Mouse (Mus musculus): ENCODE measurements at regions not wholly inside any gene's neighbourhood (a gene's known extent, or its start where the extent isn't known, plus 50 kb on each side); places are given as distances from the start of the nearest gene placed in this dataset.
A peak's percentile ranks its signal among the peaks of the same experiment; 100 is the strongest.
"Not testable (repeated sequence)": the region's sequence is repeated elsewhere in the genome, so short reads cannot be mapped to it uniquely, and the experiment has no call there.

DNA sequence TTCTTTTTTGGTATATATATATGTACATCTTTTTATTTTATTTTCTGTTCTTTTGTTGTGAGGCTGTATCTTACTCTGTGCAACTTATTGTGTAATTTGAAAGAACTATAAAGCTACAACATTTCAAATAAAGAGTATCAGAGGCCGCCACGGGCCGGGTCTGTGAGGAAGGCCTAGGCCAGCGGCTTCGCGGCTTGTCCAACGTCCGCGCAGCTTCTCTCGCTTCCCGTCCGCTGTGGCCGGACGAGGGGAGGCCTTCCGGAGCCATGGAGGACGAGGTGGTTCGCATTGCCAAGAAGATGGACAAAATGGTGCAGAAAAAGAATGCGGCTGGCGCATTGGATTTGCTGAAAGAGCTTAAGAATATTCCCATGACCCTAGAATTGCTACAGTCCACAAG, 167.4 kb downstream of the Kif21a start:
- H3K36me3 ChIP-seq (replicated peaks); H3K4me3 ChIP-seq; H3K4me1 ChIP-seq; DNase-seq (ENCODE audit: extremely low spot score, low spot score); H3K27ac ChIP-seq; H3K27me3 ChIP-seq (ENCODE audit: poor library complexity, severe bottlenecking); H3K9me3 ChIP-seq: not testable (repeated sequence)
- WGBS = 96% methylated on average over 19 of the region's 19 CpGs

DNA sequence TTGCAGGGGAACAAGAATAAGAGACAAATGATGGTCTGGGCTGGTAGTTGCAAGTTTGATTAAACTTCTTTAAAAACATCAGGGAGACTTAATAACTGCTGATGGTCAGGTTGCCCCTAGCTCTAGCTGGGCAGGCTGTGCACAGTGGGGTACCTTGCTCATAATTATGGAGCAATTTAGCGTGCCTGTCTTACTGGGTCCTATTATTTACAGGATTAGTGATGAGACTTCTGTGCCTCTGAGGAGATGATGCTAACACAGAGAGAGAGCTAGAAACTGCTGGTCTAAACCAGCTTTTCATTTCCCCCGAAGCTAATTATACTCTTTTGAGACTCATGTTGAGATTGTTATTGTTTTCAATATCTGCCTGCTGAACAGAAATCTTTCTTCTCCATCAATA, 180.3 kb downstream of the Kif21a start:
- WGBS = 30% methylated on average over 2 of the region's 2 CpGs
- no peaks in the 10 kb centered on the region for H3K9me3 ChIP-seq
- no peak for DNase-seq (ENCODE audit: extremely low spot score, low spot score)

DNA sequence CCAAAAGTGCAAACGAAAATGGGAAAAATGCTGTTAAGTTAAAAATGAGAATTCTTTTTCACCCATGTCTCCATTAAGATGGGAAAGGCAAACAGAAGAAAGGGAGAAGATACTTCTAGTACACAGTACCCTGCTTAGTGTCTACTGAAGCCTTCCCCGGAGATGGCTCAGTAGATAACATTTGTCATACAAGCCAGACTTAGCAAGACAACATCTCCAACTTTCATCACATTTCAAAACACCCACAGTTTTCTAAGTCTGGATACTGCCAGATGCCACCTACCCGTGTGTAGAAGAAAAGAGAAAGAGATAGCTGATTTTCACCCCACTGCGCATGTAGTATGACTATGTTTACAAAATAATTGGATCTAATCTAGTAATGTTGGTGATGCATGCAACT, 174.5 kb upstream of the Cpne8 start:
- not testable (repeated sequence) for H3K9me3 ChIP-seq; H3K27ac ChIP-seq; H3K27me3 ChIP-seq (ENCODE audit: poor library complexity, severe bottlenecking); DNase-seq (ENCODE audit: extremely low spot score, low spot score); H3K4me3 ChIP-seq; H3K4me1 ChIP-seq; H3K36me3 ChIP-seq (replicated peaks)
- WGBS = 97% methylated on average over 1 of the region's 4 CpGs

More for the DNA sequence above, 180.3 kb downstream of the Kif21a start:
- Histone ChIP-seq H3K27ac (no peak overlapping the region), H3K27me3 (ENCODE audit: poor library complexity, severe bottlenecking) (no peaks in the 10 kb centered on the region), H3K4me3 (no peak overlapping the region), H3K4me1 (peaks cover 21% of the 10 kb centered on the region), H3K36me3 (replicated peaks) (no peaks in the 10 kb centered on the region)

GRCm38 (mm10) chr15:90851991-90852390, 172.8 kb upstream of the Cpne8 start:
- 91% methylated on average over 2 of the region's 2 CpGs for WGBS
- H3K36me3 ChIP-seq (replicated peaks) = no peaks in the 10 kb centered on the region
- no peaks in the 10 kb centered on the region for H3K4me1 ChIP-seq
- H3K27ac ChIP-seq = no peak overlapping the region
- no peak for DNase-seq (ENCODE audit: extremely low spot score, low spot score)
- H3K9me3 ChIP-seq = no peaks in the 10 kb centered on the region
- no peaks in the 10 kb centered on the region for H3K27me3 ChIP-seq (ENCODE audit: poor library complexity, severe bottlenecking)
- H3K4me3 ChIP-seq = no peak overlapping the region

DNA sequence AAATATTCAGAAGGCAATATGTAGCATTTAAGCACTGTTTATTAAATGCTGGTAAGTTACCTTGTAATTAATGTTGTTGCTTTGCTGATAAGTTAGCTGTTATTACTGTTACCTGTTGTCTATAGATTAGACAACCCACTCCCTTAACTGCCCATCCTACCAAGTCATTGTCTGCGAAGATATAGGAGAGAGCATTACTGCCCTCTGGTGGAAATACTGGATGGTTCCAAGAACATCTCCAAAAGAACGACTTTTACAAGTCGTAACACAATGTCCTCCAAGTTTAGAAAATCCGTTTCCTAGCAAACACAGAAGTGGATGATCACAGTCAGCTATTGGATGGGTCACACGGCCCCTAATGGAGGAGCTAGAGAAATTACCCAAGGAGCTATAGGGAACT, 162.2 kb upstream of the Cpne8 start:
- no peaks in the 10 kb centered on the region for H3K4me1 ChIP-seq
- no peak overlapping the region for H3K27ac ChIP-seq
- H3K4me3 ChIP-seq = no peak overlapping the region
- 29% methylated on average over 5 of the region's 5 CpGs for WGBS
- H3K27me3 ChIP-seq (ENCODE audit: poor library complexity, severe bottlenecking) = no peaks in the 10 kb centered on the region; the same call in 1 of the 2 replicates
- no peaks in the 10 kb centered on the region for H3K36me3 ChIP-seq (replicated peaks)
- no peak for DNase-seq (ENCODE audit: extremely low spot score, low spot score)
- H3K9me3 ChIP-seq = no peaks in the 10 kb centered on the region

- WGBS = 66% methylated on average over 7 of the region's 7 CpGs
- DNase-seq (ENCODE audit: extremely low spot score, low spot score) = no peak
- H3K4me3 ChIP-seq = no peak overlapping the region
- no peaks in the 10 kb centered on the region for H3K36me3 ChIP-seq (replicated peaks)
- peaks cover 14% of the 10 kb centered on the region for H3K4me1 ChIP-seq
- peaks cover 7% of the 10 kb centered on the region for H3K9me3 ChIP-seq
- no peak overlapping the region for H3K27ac ChIP-seq
- peaks cover 22% of the 10 kb centered on the region for H3K27me3 ChIP-seq (ENCODE audit: poor library complexity, severe bottlenecking)
Measured at GRCm38 (mm10) chr15:90835586-90835985, 156.4 kb upstream of the Cpne8 start.

- Histone ChIP-seq H3K9me3 (peaks cover 10% of the 10 kb centered on the region), H3K27me3 (ENCODE audit: poor library complexity, severe bottlenecking) (peaks cover 42% of the 10 kb centered on the region), H3K4me1 (peaks cover 15% of the 10 kb centered on the region), H3K27ac (no peak overlapping the region), H3K36me3 (replicated peaks) (no peaks in the 10 kb centered on the region), H3K4me3 (no peak overlapping the region)
- DNase-seq (ENCODE audit: extremely low spot score, low spot score) = no peak
- 5% methylated on average over 4 of the region's 4 CpGs for WGBS
Measured at GRCm38 (mm10) chr15:90827816-90828215, 148.6 kb upstream of the Cpne8 start.

GRCm38 (mm10) chr15:90822306-90822705, 143.1 kb upstream of the Cpne8 start:
- 90% methylated on average over 6 of the region's 6 CpGs for WGBS
- Histone ChIP-seq H3K27ac (no peak overlapping the region), H3K9me3 (no peaks in the 10 kb centered on the region; the same call in 1 of the 2 replicates), H3K4me1 (peaks cover 29% of the 10 kb centered on the region), H3K4me3 (no peak overlapping the region), H3K27me3 (ENCODE audit: poor library complexity, severe bottlenecking) (peaks cover 55% of the 10 kb centered on the region), H3K36me3 (replicated peaks) (no peaks in the 10 kb centered on the region)
- no peak for DNase-seq (ENCODE audit: extremely low spot score, low spot score)

GRCm38 (mm10) chr15:90819949-90820655, 140.9 kb upstream of the Cpne8 start:
- peaks cover 23% of the 10 kb centered on the region for H3K4me1 ChIP-seq
- peak; percentile 44 for DNase-seq (ENCODE audit: extremely low spot score, low spot score)
- H3K36me3 ChIP-seq (replicated peaks) = no peaks in the 10 kb centered on the region
- H3K9me3 ChIP-seq = no peaks in the 10 kb centered on the region; the same call in 1 of the 2 replicates
- H3K27me3 ChIP-seq (ENCODE audit: poor library complexity, severe bottlenecking) = peaks cover 56% of the 10 kb centered on the region
- no peak overlapping the region for H3K4me3 ChIP-seq
- peak overlapping the region; percentile 59; the same call in 1 of the 2 replicates for H3K27ac ChIP-seq
- WGBS = 17% methylated on average over 14 of the region's 14 CpGs

DNA sequence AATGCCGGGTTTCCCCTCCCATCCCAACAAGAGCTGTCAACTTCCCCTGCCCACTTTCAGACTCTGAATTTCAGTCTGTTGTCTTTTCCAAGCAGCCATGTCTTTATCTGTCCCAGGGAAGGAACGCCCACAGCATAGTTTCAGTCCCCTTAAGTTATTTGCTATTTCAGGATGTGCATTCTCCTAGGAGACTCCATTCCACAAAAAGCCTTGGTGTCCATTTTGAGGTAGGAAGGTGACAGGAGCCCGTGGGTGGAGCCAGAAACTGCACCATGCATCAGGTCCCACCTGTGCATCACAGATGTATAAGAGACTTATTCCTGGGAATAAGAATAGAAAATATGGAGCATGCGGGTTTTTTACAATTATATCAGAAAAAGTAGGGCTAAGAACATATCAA, 138.9 kb upstream of the Cpne8 start:
- H3K4me3 ChIP-seq = no peak overlapping the region
- no peak for DNase-seq (ENCODE audit: extremely low spot score, low spot score)
- no peaks in the 10 kb centered on the region for H3K36me3 ChIP-seq (replicated peaks)
- H3K9me3 ChIP-seq = no peaks in the 10 kb centered on the region; the same call in 1 of the 2 replicates
- WGBS = 84% methylated on average over 4 of the region's 4 CpGs
- peaks cover 46% of the 10 kb centered on the region for H3K27me3 ChIP-seq (ENCODE audit: poor library complexity, severe bottlenecking)
- peaks cover 23% of the 10 kb centered on the region for H3K4me1 ChIP-seq
- no peak overlapping the region for H3K27ac ChIP-seq

DNA sequence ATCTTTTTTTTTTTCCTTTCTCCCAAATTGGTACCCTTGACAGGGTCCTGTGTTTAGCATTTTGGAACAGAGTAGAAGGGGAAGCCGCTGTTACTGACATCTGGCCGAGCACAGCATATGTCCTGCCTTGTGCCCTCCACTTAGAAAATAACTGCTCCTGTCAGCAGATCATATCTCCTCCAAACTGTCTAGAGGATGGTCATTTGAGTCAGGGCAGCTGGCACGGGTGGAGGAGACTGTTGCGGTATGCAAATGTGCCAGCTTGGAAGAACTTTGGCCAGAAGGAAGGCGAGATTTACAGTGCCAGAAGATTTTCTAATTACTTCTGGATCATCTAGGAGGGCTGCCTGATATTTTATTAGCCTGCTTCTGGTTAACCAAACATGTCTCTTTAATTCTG, 134.7 kb upstream of the Cpne8 start:
- Histone ChIP-seq H3K36me3 (replicated peaks) (no peaks in the 10 kb centered on the region), H3K27ac (no peak overlapping the region), H3K27me3 (ENCODE audit: poor library complexity, severe bottlenecking) (peaks cover 26% of the 10 kb centered on the region), H3K4me3 (no peak overlapping the region), H3K9me3 (no peaks in the 10 kb centered on the region), H3K4me1 (peaks cover 5% of the 10 kb centered on the region)
- DNase-seq (ENCODE audit: extremely low spot score, low spot score) = no peak
- 90% methylated on average over 5 of the region's 5 CpGs for WGBS

- Histone ChIP-seq H3K36me3 (replicated peaks) (no peaks in the 10 kb centered on the region), H3K27me3 (ENCODE audit: poor library complexity, severe bottlenecking) (no peaks in the 10 kb centered on the region), H3K27ac (no peak overlapping the region), H3K9me3 (no peaks in the 10 kb centered on the region), H3K4me1 (no peaks in the 10 kb centered on the region), H3K4me3 (no peak overlapping the region)
- no peak for DNase-seq (ENCODE audit: extremely low spot score, low spot score)
- WGBS = 79% methylated on average over 3 of the region's 3 CpGs
Measured at GRCm38 (mm10) chr15:90810341-90810740, 131.1 kb upstream of the Cpne8 start.

DNA sequence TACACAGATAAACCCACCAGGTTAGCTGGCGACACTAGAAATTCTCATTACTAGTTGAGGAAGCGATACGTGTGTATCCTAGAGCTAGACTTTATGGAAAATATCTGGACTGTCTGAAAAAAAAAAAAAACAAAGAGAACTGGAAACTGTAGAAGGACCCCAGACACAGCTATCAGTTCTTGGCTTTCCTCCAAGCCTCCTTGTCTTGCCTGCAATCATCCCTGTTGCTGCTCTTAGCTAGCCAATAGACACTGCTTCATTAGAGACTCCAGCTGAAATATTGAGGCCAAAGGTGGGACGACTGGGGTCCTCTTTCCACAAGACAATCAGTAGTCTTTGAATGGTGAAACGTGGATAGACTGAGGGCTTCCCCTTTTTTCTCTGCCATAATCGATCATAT, 129.0 kb upstream of the Cpne8 start:
- no peaks in the 10 kb centered on the region for H3K4me1 ChIP-seq
- no peaks in the 10 kb centered on the region for H3K27me3 ChIP-seq (ENCODE audit: poor library complexity, severe bottlenecking)
- WGBS = 89% methylated on average over 6 of the region's 6 CpGs

GRCm38 (mm10) chr15:90798056-90798455, 118.8 kb upstream of the Cpne8 start:
- WGBS = 79% methylated on average over 8 of the region's 8 CpGs
- H3K27me3 ChIP-seq (ENCODE audit: poor library complexity, severe bottlenecking) = no peaks in the 10 kb centered on the region

More for the DNA sequence above, 129.0 kb upstream of the Cpne8 start:
- Histone ChIP-seq H3K9me3 (no peaks in the 10 kb centered on the region), H3K27ac (no peak overlapping the region), H3K4me3 (no peak overlapping the region), H3K36me3 (replicated peaks) (no peaks in the 10 kb centered on the region)
- DNase-seq (ENCODE audit: extremely low spot score, low spot score) = no peak

More at GRCm38 (mm10) chr15:90798056-90798455, 118.8 kb upstream of the Cpne8 start:
- DNase-seq (ENCODE audit: extremely low spot score, low spot score) = no peak
- Histone ChIP-seq H3K27ac (no peak overlapping the region), H3K36me3 (replicated peaks) (no peaks in the 10 kb centered on the region), H3K4me3 (no peak overlapping the region), H3K4me1 (no peaks in the 10 kb centered on the region), H3K9me3 (no peaks in the 10 kb centered on the region)

Measured in forebrain, embryonic 10.5 days (tissue).